Mouse (Mus musculus) midbrain, embryonic 10.5 days (tissue): Measurements from ENCODE around the gene Farp1. TPM values are rescaled to one million over a fixed set of nuclear protein-coding genes. Genes with fewer than 3 reads are reported as not detected.
A peak's percentile ranks its signal among the peaks of the same experiment; 100 is the strongest.
"Not testable (repeated sequence)": the region's sequence is repeated elsewhere in the genome, so short reads cannot be mapped to it uniquely, and the experiment has no call there.

Experiments
- DNase-seq: peaks from one replicate; pipeline ENCODE4 v3.0.0-alpha.2; 2017; ENCODE audit warnings: low spot score
- H3K27ac ChIP-seq: fragments of 300-500 bp; sonication (generic); replicated peaks from 2 replicates; pipeline ENCODE4 v1.5.1; 2016; ENCODE audit warnings: mild to moderate bottlenecking
- H3K27me3 ChIP-seq: fragments of 300-500 bp; sonication (generic); 2 replicates; pipeline ENCODE4 v1.6.1; 2016; ENCODE audit warnings: low read depth, mild to moderate bottlenecking; ENCODE audit not compliant: poor library complexity, severe bottlenecking
- H3K36me3 ChIP-seq: fragments of 300-500 bp; sonication (generic); 2 replicates; pipeline ENCODE4 v1.6.1; 2016; ENCODE audit warnings: mild to moderate bottlenecking, moderate library complexity
- H3K4me1 ChIP-seq: fragments of 300-500 bp; sonication (generic); 2 replicates; pipeline ENCODE4 v1.6.1; 2016
- H3K4me3 ChIP-seq: fragments of 300-500 bp; sonication (generic); 2 replicates; pipeline ENCODE4 v1.5.1; 2016; ENCODE audit warnings: mild to moderate bottlenecking, moderate library complexity
- H3K9me3 ChIP-seq: fragments of 300-500 bp; sonication (generic); replicated peaks from 2 replicates; pipeline ENCODE4 v1.6.1; 2016; ENCODE audit warnings: mild to moderate bottlenecking
- WGBS: fragments of 180-500 bp; shearing (Covaris S2); methylation state at CpG from one replicate; pipeline ENCODE4 v1.1.7; 2016; 5-methylcytosine and 5-hydroxymethylcytosine counted together
- polyA plus RNA-seq: library from polyadenylated mRNA; unstranded; fragments of >200 nt; fragmentation: Nextera tagmentation; extraction: Ambion mirVana; gene quantifications from 2 replicates; pipeline ENCODE4 v1.2.1, GENCODE M21; 2016

Farp1 gene
- polyA plus RNA-seq, 1 experiment from 2014 or later: 18.2 TPM

GRCm38 (mm10) chr14:121183414-121184130, 148.6 kb downstream of the Farp1 start:
- no peak overlapping the region for H3K4me3 ChIP-seq
- no peak overlapping the region for H3K27ac ChIP-seq
- 84% methylated on average over 8 of the region's 8 CpGs for WGBS
- no peaks in the 10 kb centered on the region for H3K27me3 ChIP-seq
- H3K36me3 ChIP-seq: peaks cover 5% of the 10 kb centered on the region; the same call in 1 of the 2 replicates
- no peak for DNase-seq
- H3K9me3 ChIP-seq: no peaks in the 10 kb centered on the region
- no peaks in the 10 kb centered on the region for H3K4me1 ChIP-seq

GRCm38 (mm10) chr14:121184351-121184750, 149.4 kb downstream of the Farp1 start:
- peaks cover 5% of the 10 kb centered on the region; the same call in 1 of the 2 replicates for H3K36me3 ChIP-seq
- 95% methylated on average over 8 of the region's 8 CpGs for WGBS

GRCm38 (mm10) chr14:121186402-121186894, 151.4 kb downstream of the Farp1 start:
- DNase-seq: no peak
- Histone ChIP-seq H3K4me3 (no peak overlapping the region), H3K27ac (no peak overlapping the region), H3K27me3 (no peaks in the 10 kb centered on the region), H3K4me1 (peaks cover under 1% of the 10 kb centered on the region), H3K9me3 (no peaks in the 10 kb centered on the region), H3K36me3 (peaks cover 5% of the 10 kb centered on the region; the same call in 1 of the 2 replicates)
- WGBS: 91% methylated on average over 8 of the region's 8 CpGs

More at GRCm38 (mm10) chr14:121184351-121184750, 149.4 kb downstream of the Farp1 start:
- no peaks in the 10 kb centered on the region for H3K4me1 ChIP-seq
- no peak overlapping the region for H3K27ac ChIP-seq
- no peak overlapping the region for H3K4me3 ChIP-seq
- no peaks in the 10 kb centered on the region for H3K27me3 ChIP-seq
- H3K9me3 ChIP-seq: no peaks in the 10 kb centered on the region
- DNase-seq: no peak

- H3K4me3 ChIP-seq, H3K9me3 ChIP-seq, H3K4me1 ChIP-seq, H3K27me3 ChIP-seq, DNase-seq, H3K36me3 ChIP-seq, H3K27ac ChIP-seq: not testable (repeated sequence)
- 90% methylated on average over 10 of the region's 10 CpGs for WGBS
These were observed 154.8 kb downstream of the Farp1 start for GRCm38 (mm10) chr14:121189840-121190239.

- Histone ChIP-seq H3K9me3 (peaks cover 6% of the 10 kb centered on the region; the same call in 1 of the 2 replicates), H3K27ac (no peak overlapping the region), H3K4me3 (no peak overlapping the region), H3K4me1 (peaks cover 4% of the 10 kb centered on the region), H3K36me3 (peaks cover 5% of the 10 kb centered on the region; the same call in 1 of the 2 replicates), H3K27me3 (no peaks in the 10 kb centered on the region)
- no peak for DNase-seq
- WGBS: 92% methylated on average over 9 of the region's 9 CpGs
These were observed 155.4 kb downstream of the Farp1 start for GRCm38 (mm10) chr14:121190386-121190785.

- H3K4me3 ChIP-seq: no peak overlapping the region
- H3K9me3 ChIP-seq: peaks cover 13% of the 10 kb centered on the region; the same call in 1 of the 2 replicates
- no peaks in the 10 kb centered on the region for H3K27me3 ChIP-seq
- no peak for DNase-seq
- peaks cover 4% of the 10 kb centered on the region for H3K4me1 ChIP-seq
- WGBS: 76% methylated on average over 13 of the region's 13 CpGs
- peaks cover 5% of the 10 kb centered on the region; the same call in 1 of the 2 replicates for H3K36me3 ChIP-seq
- H3K27ac ChIP-seq: peak overlapping the region; percentile 38; the same call in 1 of the 2 replicates
These were observed 156.7 kb downstream of the Farp1 start for GRCm38 (mm10) chr14:121191739-121192138.

GRCm38 (mm10) chr14:121192394-121192793, 157.4 kb downstream of the Farp1 start:
- H3K27ac ChIP-seq: peak overlapping the region; percentile 35

GRCm38 (mm10) chr14:121193981-121194380, 159.0 kb downstream of the Farp1 start:
- whole genome bisulfite sequencing: 93% methylated on average over 2 of the region's 2 CpGs
- DNase-seq: no peak
- H3K27ac ChIP-seq: no peak overlapping the region
- H3K4me3 ChIP-seq: no peak overlapping the region
- no peaks in the 10 kb centered on the region for H3K36me3 ChIP-seq
- H3K4me1 ChIP-seq: peaks cover 12% of the 10 kb centered on the region
- H3K9me3 ChIP-seq: peaks cover 15% of the 10 kb centered on the region; the same call in 1 of the 2 replicates
- no peaks in the 10 kb centered on the region for H3K27me3 ChIP-seq

More at GRCm38 (mm10) chr14:121192394-121192793, 157.4 kb downstream of the Farp1 start:
- Histone ChIP-seq H3K36me3 (peaks cover 4% of the 10 kb centered on the region; the same call in 1 of the 2 replicates), H3K27me3 (no peaks in the 10 kb centered on the region), H3K4me1 (peaks cover 4% of the 10 kb centered on the region), H3K4me3 (no peak overlapping the region), H3K9me3 (peaks cover 15% of the 10 kb centered on the region; the same call in 1 of the 2 replicates)
- 84% methylated on average over 5 of the region's 5 CpGs for WGBS
- DNase-seq: no peak

GRCm38 (mm10) chr14:121198915-121199572, 164.0 kb downstream of the Farp1 start:
- WGBS: 69% methylated on average over 14 of the region's 14 CpGs
- Histone ChIP-seq H3K27me3 (no peaks in the 10 kb centered on the region), H3K27ac (peak overlapping the region; percentile 50), H3K4me3 (no peak overlapping the region), H3K9me3 (peaks cover 15% of the 10 kb centered on the region; the same call in 1 of the 2 replicates), H3K36me3 (no peaks in the 10 kb centered on the region), H3K4me1 (peaks cover 16% of the 10 kb centered on the region)
- no peak for DNase-seq

- no peak overlapping the region for H3K4me3 ChIP-seq
- H3K9me3 ChIP-seq: peaks cover 15% of the 10 kb centered on the region; the same call in 1 of the 2 replicates
- no peaks in the 10 kb centered on the region for H3K36me3 ChIP-seq
- no peaks in the 10 kb centered on the region for H3K27me3 ChIP-seq
- H3K4me1 ChIP-seq: peaks cover 16% of the 10 kb centered on the region
- H3K27ac ChIP-seq: no peak overlapping the region
- 89% methylated on average over 8 of the region's 8 CpGs for WGBS
- no peak for DNase-seq
These were observed 164.8 kb downstream of the Farp1 start for GRCm38 (mm10) chr14:121199789-121200188.

GRCm38 (mm10) chr14:121200353-121200752, 165.4 kb downstream of the Farp1 start:
- Histone ChIP-seq H3K27ac (no peak overlapping the region), H3K27me3 (no peaks in the 10 kb centered on the region), H3K36me3 (no peaks in the 10 kb centered on the region), H3K9me3 (peaks cover 9% of the 10 kb centered on the region; the same call in 1 of the 2 replicates), H3K4me3 (no peak overlapping the region), H3K4me1 (peaks cover 16% of the 10 kb centered on the region)
- no peak for DNase-seq
- WGBS: 82% methylated on average over 8 of the region's 8 CpGs

GRCm38 (mm10) chr14:121201178-121201577, 166.2 kb downstream of the Farp1 start:
- no peak overlapping the region for H3K4me3 ChIP-seq
- H3K27ac ChIP-seq: no peak overlapping the region
- peaks cover 16% of the 10 kb centered on the region for H3K4me1 ChIP-seq
- no peaks in the 10 kb centered on the region for H3K36me3 ChIP-seq
- no peak for DNase-seq
- no peaks in the 10 kb centered on the region for H3K27me3 ChIP-seq
- H3K9me3 ChIP-seq: peaks cover 6% of the 10 kb centered on the region; the same call in 1 of the 2 replicates
- WGBS: 92% methylated on average over 6 of the region's 6 CpGs
